Mouse (Mus musculus) hindbrain, embryonic 13.5 days (tissue): ENCODE measurements around the gene Dnajb12. TPM values are rescaled to one million over a fixed set of nuclear protein-coding genes. Genes with fewer than 3 reads are reported as not detected.

Experiments
- ATAC-seq: fragments of 200-750 bp; cut with Nextera tagmentation; 2 replicates; pipeline ENCODE4 v1.8.0; 2017; ENCODE audit warnings: moderate TSS enrichment; ENCODE audit not compliant: low FRiP score
- H3K27ac ChIP-seq: fragments of 300-500 bp; sonication (generic); 2 replicates; pipeline ENCODE4 v1.5.1; 2015; ENCODE audit warnings: inconsistent platforms, mild to moderate bottlenecking, moderate library complexity
- H3K27me3 ChIP-seq: fragments of 300-500 bp; sonication (generic); 2 replicates; pipeline ENCODE4 v1.6.1; 2015; ENCODE audit warnings: mild to moderate bottlenecking, inconsistent platforms
- H3K36me3 ChIP-seq: fragments of 300-500 bp; sonication (generic); 2 replicates; pipeline ENCODE4 v1.6.1; 2015; ENCODE audit warnings: mild to moderate bottlenecking, inconsistent platforms
- H3K4me1 ChIP-seq: fragments of 300-500 bp; sonication (generic); replicated peaks from 2 replicates; pipeline ENCODE4 v1.6.1; 2015; ENCODE audit warnings: inconsistent platforms
- H3K4me2 ChIP-seq: fragments of 300-500 bp; sonication (generic); 2 replicates; pipeline ENCODE4 v1.6.1; 2015; ENCODE audit warnings: inconsistent platforms, mild to moderate bottlenecking, moderate library complexity
- H3K4me3 ChIP-seq: fragments of 300-500 bp; sonication (generic); 2 replicates; pipeline ENCODE4 v1.5.1; 2015; ENCODE audit warnings: mild to moderate bottlenecking, inconsistent platforms
- H3K9ac ChIP-seq: fragments of 300-500 bp; sonication (generic); 2 replicates; pipeline ENCODE4 v1.6.1; 2015; ENCODE audit warnings: mild to moderate bottlenecking, inconsistent platforms
- H3K9me3 ChIP-seq: fragments of 300-500 bp; sonication (generic); 2 replicates; pipeline ENCODE4 v1.6.1; 2016; ENCODE audit warnings: inconsistent platforms
- WGBS: fragments of 180-500 bp; shearing (Covaris S2); methylation state at CpG from one replicate; pipeline ENCODE4 v1.1.7; 2015; 5-methylcytosine and 5-hydroxymethylcytosine counted together
- polyA plus RNA-seq: library from polyadenylated mRNA; unstranded; fragments of >200 nt; fragmentation: Nextera tagmentation; extraction: Ambion mirVana; gene quantifications from 2 replicates; pipeline ENCODE4 v1.2.1, GENCODE M21; 2015

The Dnajb12 gene
- 18.4 and 19.2 TPM in 2 replicates for polyA plus RNA-seq

GRCm38 (mm10) chr10:59879255-59880028, at the start of gene Dnajb12:
Gene Dnajb12 (plus strand): TSS chr10:59879556.
- H3K4me3 ChIP-seq = peak within 1 kb of the TSS; percentile 65
- no peaks in the 10 kb centered on the region for H3K9me3 ChIP-seq
- peaks cover 26% of the 10 kb centered on the region for H3K4me1 ChIP-seq
- peaks cover 9% of the 10 kb centered on the region for H3K36me3 ChIP-seq
- WGBS = under 1% methylated on average over 80 of the region's 80 CpGs
- peak within 1 kb of the TSS; percentile 84 for H3K4me2 ChIP-seq
- ATAC-seq = peak; percentile 94
- peak within 1 kb of the TSS; percentile 92 for H3K9ac ChIP-seq
- H3K27ac ChIP-seq = peak within 1 kb of the TSS; percentile 100
- no peaks in the 10 kb centered on the region for H3K27me3 ChIP-seq

DNA sequence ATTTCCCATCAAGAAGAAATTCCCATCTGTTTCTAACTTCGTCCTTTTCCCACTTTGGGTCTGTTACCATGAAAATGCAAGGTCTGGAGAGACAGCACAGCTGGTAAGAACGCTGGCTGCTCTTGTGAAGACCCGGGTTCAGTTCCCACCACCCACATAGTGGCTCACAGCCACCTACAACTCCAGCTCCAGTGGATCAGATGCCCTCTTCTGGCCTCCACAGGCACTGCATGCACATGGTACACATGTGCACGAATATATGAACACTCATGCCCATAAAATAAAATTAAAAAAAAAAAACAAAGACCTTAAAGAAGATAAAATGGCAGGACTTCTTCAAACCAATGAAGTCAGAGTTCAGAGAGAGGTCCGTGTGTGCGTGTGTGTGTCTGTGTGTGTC, 49.5 kb upstream of the Dnajb12 start:
- Histone ChIP-seq H3K36me3 (peaks cover 35% of the 10 kb centered on the region), H3K27ac (no peak overlapping the region), H3K4me3 (no peak overlapping the region), H3K9me3 (no peaks in the 10 kb centered on the region; the same call in 1 of the 2 replicates), H3K4me2 (no peak overlapping the region), H3K4me1 (0 out of 2 replicates have a peak, but pooled peaks cover 4% of the 10 kb centered on the region), H3K9ac (no peak overlapping the region), H3K27me3 (no peaks in the 10 kb centered on the region)
- ATAC-seq = no peak
- WGBS = 98% methylated on average over 6 of the region's 6 CpGs

- H3K4me1 ChIP-seq = no peaks in the 10 kb centered on the region
- H3K9ac ChIP-seq = no peak overlapping the region
- WGBS = 86% methylated on average over 7 of the region's 7 CpGs
- H3K9me3 ChIP-seq = no peaks in the 10 kb centered on the region; the same call in 1 of the 2 replicates
- no peak overlapping the region for H3K27ac ChIP-seq
- H3K4me2 ChIP-seq = no peak overlapping the region
- peaks cover 35% of the 10 kb centered on the region for H3K36me3 ChIP-seq
- no peak for ATAC-seq
- no peaks in the 10 kb centered on the region for H3K27me3 ChIP-seq
- H3K4me3 ChIP-seq = no peak overlapping the region
These were observed 47.4 kb upstream of the Dnajb12 start for GRCm38 (mm10) chr10:59831950-59832349.

DNA sequence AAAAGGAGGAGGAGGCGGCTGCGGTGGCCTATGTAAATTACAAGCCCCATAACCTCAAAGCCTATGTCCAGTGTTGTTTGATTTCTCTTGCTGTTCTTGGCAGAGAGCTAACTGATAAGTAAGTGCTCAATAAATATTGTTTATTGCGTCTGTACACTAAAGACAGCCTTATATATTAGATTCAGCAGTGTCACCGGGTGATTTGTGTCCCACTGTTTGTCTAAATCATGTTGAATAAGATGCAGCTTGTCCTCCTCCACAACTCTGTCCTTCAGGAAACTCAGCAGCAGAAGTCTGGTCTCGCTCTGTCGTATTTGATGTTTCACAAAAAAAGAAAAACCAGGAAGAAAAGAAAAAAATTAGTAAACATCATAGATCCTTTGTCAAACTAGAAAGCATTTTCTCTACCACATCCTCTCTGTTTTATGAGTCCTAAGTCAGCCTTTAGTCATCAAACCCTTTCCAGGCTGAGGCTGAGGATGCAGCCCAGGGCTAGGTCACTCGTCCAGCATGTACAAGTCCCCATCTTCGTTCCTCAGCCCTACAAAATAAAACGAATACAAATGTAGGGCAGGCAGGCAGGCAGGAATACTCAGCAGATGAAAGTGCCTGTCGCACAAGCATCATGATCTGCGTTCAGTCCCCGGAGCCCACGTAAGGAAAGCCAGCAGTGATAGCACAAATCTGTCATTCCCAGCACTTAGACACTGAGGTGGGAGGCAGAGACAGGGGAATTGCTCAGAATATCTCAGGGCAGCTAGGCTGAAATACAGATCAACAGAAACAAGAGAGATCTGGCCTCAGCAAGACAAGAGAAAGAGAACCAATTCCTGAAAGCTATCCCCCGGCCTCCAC, 43.8 kb upstream of the Dnajb12 start:
- Histone ChIP-seq H3K36me3 (peaks cover 6% of the 10 kb centered on the region), H3K4me2 (no peak overlapping the region), H3K9ac (no peak overlapping the region), H3K4me3 (no peak overlapping the region), H3K4me1 (no peaks in the 10 kb centered on the region), H3K27me3 (no peaks in the 10 kb centered on the region), H3K9me3 (no peaks in the 10 kb centered on the region; the same call in 1 of the 2 replicates), H3K27ac (peak overlapping the region; percentile 26; the same call in 1 of the 2 replicates)
- ATAC-seq = no peak
- 87% methylated on average over 14 of the region's 14 CpGs for WGBS

DNA sequence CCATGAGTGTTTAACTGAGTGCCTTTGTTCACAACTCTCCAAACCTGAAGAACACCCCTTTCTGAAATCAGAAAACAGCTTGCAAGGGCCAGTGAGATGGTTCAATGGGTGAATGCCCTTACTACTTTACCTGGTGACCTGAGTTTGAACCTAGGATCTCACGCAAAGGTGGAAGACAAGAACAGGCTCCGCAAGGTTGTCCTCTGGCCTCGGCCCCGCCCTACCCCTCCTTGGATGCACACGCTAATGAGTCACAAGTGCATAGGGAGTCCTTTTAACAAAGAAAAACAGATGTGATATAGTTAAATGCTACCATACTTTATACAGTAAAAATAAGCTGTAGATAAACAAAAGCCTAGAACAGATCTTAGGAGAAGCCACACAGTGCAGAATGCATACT, 41.9 kb upstream of the Dnajb12 start:
- H3K9me3 ChIP-seq = no peaks in the 10 kb centered on the region; the same call in 1 of the 2 replicates
- no peak overlapping the region for H3K9ac ChIP-seq
- WGBS = 96% methylated on average over 5 of the region's 5 CpGs
- peaks cover 7% of the 10 kb centered on the region for H3K36me3 ChIP-seq
- H3K27ac ChIP-seq = no peak overlapping the region
- H3K27me3 ChIP-seq = no peaks in the 10 kb centered on the region
- no peaks in the 10 kb centered on the region for H3K4me1 ChIP-seq
- no peak overlapping the region for H3K4me2 ChIP-seq
- H3K4me3 ChIP-seq = no peak overlapping the region
- no peak for ATAC-seq

- WGBS = 96% methylated on average over 8 of the region's 8 CpGs
- H3K27ac ChIP-seq = no peak overlapping the region
- H3K9me3 ChIP-seq = no peaks in the 10 kb centered on the region
- H3K27me3 ChIP-seq = no peaks in the 10 kb centered on the region
- H3K9ac ChIP-seq = no peak overlapping the region
- no peak for ATAC-seq
- peaks cover 4% of the 10 kb centered on the region; the same call in 1 of the 2 replicates for H3K36me3 ChIP-seq
- H3K4me3 ChIP-seq = no peak overlapping the region
- no peak overlapping the region for H3K4me2 ChIP-seq
- peaks cover 10% of the 10 kb centered on the region; the same call in 1 of the 2 replicates for H3K4me1 ChIP-seq
These were observed 37.9 kb upstream of the Dnajb12 start for GRCm38 (mm10) chr10:59841434-59841833.

DNA sequence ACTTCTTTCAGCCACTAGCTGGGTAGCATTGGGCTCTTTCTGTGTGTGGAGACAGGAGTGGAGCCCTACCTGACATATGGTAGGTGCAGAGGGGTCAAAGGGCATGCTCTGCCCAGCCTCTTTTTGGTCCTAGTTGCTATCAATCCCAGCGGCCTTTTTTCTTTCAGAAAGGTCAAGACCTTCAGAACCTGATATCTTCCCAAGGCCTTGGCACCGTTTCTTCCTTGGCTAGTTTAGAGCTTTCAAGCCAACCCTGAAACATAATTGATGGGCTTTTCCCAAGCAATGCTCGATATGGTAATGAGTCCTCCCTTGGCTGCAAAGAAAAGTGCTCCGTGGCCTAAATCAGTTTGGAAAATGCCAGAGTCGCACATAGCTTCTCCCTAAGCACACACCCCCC, 36.2 kb upstream of the Dnajb12 start:
- no peak overlapping the region for H3K4me2 ChIP-seq
- no peaks in the 10 kb centered on the region for H3K9me3 ChIP-seq
- WGBS = 26% methylated on average over 5 of the region's 5 CpGs
- ATAC-seq = no peak
- H3K4me3 ChIP-seq = no peak overlapping the region
- no peak overlapping the region for H3K9ac ChIP-seq
- no peak overlapping the region for H3K27ac ChIP-seq
- no peaks in the 10 kb centered on the region for H3K27me3 ChIP-seq
- H3K36me3 ChIP-seq = peaks cover 4% of the 10 kb centered on the region; the same call in 1 of the 2 replicates
- peaks cover 10% of the 10 kb centered on the region; the same call in 1 of the 2 replicates for H3K4me1 ChIP-seq

DNA sequence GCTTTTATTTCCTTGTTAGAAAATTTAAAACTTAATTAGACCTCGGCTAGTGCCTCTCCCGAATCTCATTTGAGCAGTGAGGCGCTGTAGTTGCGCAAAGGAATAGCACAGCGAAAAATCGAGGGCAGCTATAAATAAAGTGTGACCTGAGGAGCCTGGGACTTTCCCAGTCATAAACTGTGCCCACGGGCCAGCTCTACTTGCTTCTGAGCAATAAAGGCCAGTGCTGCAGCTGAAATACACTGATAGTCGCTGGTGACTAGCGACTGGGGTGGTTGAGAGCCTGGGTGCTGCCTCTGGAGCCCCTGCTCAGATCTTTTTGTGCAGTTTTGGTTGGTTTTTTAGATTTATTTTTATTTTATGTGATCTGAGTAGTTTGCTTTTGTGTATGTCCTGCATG, 34.7 kb upstream of the Dnajb12 start:
- WGBS = 79% methylated on average over 9 of the region's 9 CpGs
- peaks cover 12% of the 10 kb centered on the region for H3K4me1 ChIP-seq
- no peak overlapping the region for H3K4me3 ChIP-seq
- H3K27me3 ChIP-seq = no peaks in the 10 kb centered on the region
- no peak overlapping the region for H3K9ac ChIP-seq
- no peak overlapping the region for H3K27ac ChIP-seq
- no peak overlapping the region for H3K4me2 ChIP-seq
- ATAC-seq = no peak
- H3K9me3 ChIP-seq = no peaks in the 10 kb centered on the region
- peaks cover 4% of the 10 kb centered on the region; the same call in 1 of the 2 replicates for H3K36me3 ChIP-seq

- H3K9ac ChIP-seq = no peak overlapping the region
- no peak overlapping the region for H3K4me3 ChIP-seq
- no peaks in the 10 kb centered on the region for H3K27me3 ChIP-seq
- H3K4me2 ChIP-seq = no peak overlapping the region
- H3K36me3 ChIP-seq = peaks cover 4% of the 10 kb centered on the region; the same call in 1 of the 2 replicates
- 75% methylated on average over 6 of the region's 6 CpGs for WGBS
- ATAC-seq = no peak
- no peak overlapping the region for H3K27ac ChIP-seq
- peaks cover 12% of the 10 kb centered on the region for H3K4me1 ChIP-seq
- no peaks in the 10 kb centered on the region for H3K9me3 ChIP-seq
These were observed 32.9 kb upstream of the Dnajb12 start for GRCm38 (mm10) chr10:59846416-59846815.

- WGBS = 85% methylated on average over 11 of the region's 11 CpGs
These were observed 31.1 kb upstream of the Dnajb12 start for GRCm38 (mm10) chr10:59848079-59848877.

GRCm38 (mm10) chr10:59848953-59849352, 30.4 kb upstream of the Dnajb12 start:
- Histone ChIP-seq H3K9me3 (no peaks in the 10 kb centered on the region), H3K4me3 (no peak overlapping the region), H3K27me3 (no peaks in the 10 kb centered on the region), H3K4me2 (no peak overlapping the region), H3K9ac (no peak overlapping the region), H3K4me1 (peaks cover 3% of the 10 kb centered on the region), H3K36me3 (no peaks in the 10 kb centered on the region), H3K27ac (no peak overlapping the region)
- 73% methylated on average over 9 of the region's 9 CpGs for WGBS
- no peak for ATAC-seq

More at GRCm38 (mm10) chr10:59848079-59848877, 31.1 kb upstream of the Dnajb12 start:
- Histone ChIP-seq H3K9me3 (no peaks in the 10 kb centered on the region), H3K36me3 (no peaks in the 10 kb centered on the region), H3K27me3 (no peaks in the 10 kb centered on the region), H3K9ac (no peak overlapping the region), H3K4me2 (no peak overlapping the region), H3K27ac (no peak overlapping the region), H3K4me1 (peaks cover 7% of the 10 kb centered on the region), H3K4me3 (no peak overlapping the region)
- no peak for ATAC-seq
